ENCODE assay signal across 32 mouse cellular contexts in genomic region chr10:118302133-118302532, GRCm38 (mm10). TPM values are rescaled to one million over a fixed set of nuclear protein-coding genes. Genes with fewer than 3 reads are reported as not detected.
DNase-seq lines count a peak whose midpoint lies in the region; ATAC-seq and TF ChIP-seq lines count a peak whose summit lies in the region.
"Not testable (repeated sequence)": the region's sequence is repeated elsewhere in the genome, so short reads cannot be mapped to it uniquely, and the experiment has no call there.
"Had no signal": no experiment of that assay in that cellular context is flagged by ENCODE, and none has a peak within 500 bp of the region (broad histone marks: within the 10 kb centered on the region; RNA-seq: fewer than 3 reads in every experiment).

No protein-coding gene starts in this region.

- not testable (repeated sequence) for TF ChIP-seq RAD21 in CH12.LX (IDR thresholded peaks at IDR 0.05; ENCODE audit: low read depth, low read length)

- dilution Hi-C loops in CH12.LX (cut with MboI; ENCODE audit: extremely low pct_ligation_motif_present, extremely low pct_unique_long_range_greater_than_20kb, low sequenced_read_pairs), result not testable (repeated sequence)

- not testable (repeated sequence) for H3K36me3 ChIP-seq in CH12.LX (replicated peaks in 1 of 2; ENCODE audit: control insufficient read depth in 1 of 2, insufficient read depth in 1 of 2, low read length in 1 of 2); forebrain, embryonic 13.5 days (ENCODE audit: poor library complexity, severe bottlenecking); limb, embryonic 11.5 days (ENCODE audit: control insufficient read depth, insufficient read depth, low read length)

- H3K27ac ChIP-seq in CH12.LX (ENCODE audit: insufficient read depth, low read depth); forebrain, embryonic 13.5 days; limb, embryonic 11.5 days (replicated peaks; ENCODE audit: low read depth, low read length): not testable (repeated sequence)

- 0 out of 2 replicates have a peak, but pooled peaks have one; percentile 48 for ATAC-seq in forebrain, embryonic 13.5 days
- peak; percentile 42 to 59 for ATAC-seq in hematopoietic stem cell, adult 5-6 weeks (replicated peaks in 1 of 2; ENCODE audit: insufficient read depth in 1 of 2, low FRiP score in 2 of 2, low TSS enrichment in 1 of 2, low read depth in 1 of 2, poor library complexity in 2 of 2, severe bottlenecking in 2 of 2)
- not testable (repeated sequence) for ATAC-seq in limb, embryonic 11.5 days (ENCODE audit: insufficient number of reproducible peaks, low FRiP score, low TSS enrichment, low read depth)
- ATAC-seq in megakaryocyte, adult 5-6 weeks (ENCODE audit: poor library complexity, severe bottlenecking), result peak; percentile 60
- ATAC-seq in monocyte, adult 5-6 weeks (replicated peaks; ENCODE audit: insufficient number of reproducible peaks, low FRiP score, low TSS enrichment, poor library complexity, severe bottlenecking), result 0 out of 2 replicates have a peak, but pooled peaks have one; percentile 40

- H3K9me3 ChIP-seq in CH12.LX (replicated peaks; ENCODE audit: low read length); forebrain, embryonic 13.5 days (replicated peaks); limb, embryonic 11.5 days (ENCODE audit: control insufficient read depth, low read length): not testable (repeated sequence)

- H3K4me3 ChIP-seq in CH12.LX (replicated peaks in 1 of 3; ENCODE audit: low read depth in 2 of 3, low read length in 2 of 3, poor library complexity in 1 of 3); forebrain, embryonic 13.5 days; limb, embryonic 11.5 days (ENCODE audit: low read depth, low read length): not testable (repeated sequence)

- in situ Hi-C loops in CH12.LX (cut with MboI; ENCODE audit: low pct_ligation_motif_present, low pct_unique_long_range_greater_than_20kb, low sequenced_read_pairs), result not testable (repeated sequence)

- not testable (repeated sequence) for TF ChIP-seq CTCF in CH12.LX (conservative IDR thresholded peaks at IDR 0.05 in 1 of 2, IDR thresholded peaks at IDR 0.05 in 1 of 2; ENCODE audit: low read depth in 2 of 2, low read length in 2 of 2)

- peak; percentile 6 for DNase-seq in CD4-positive helper T cell, adult 2 months (ENCODE audit: low read depth, low spot score)
- peak; percentile 17 for DNase-seq in CH12.LX (ENCODE audit: extremely low read depth)
- peak; percentile 10 for DNase-seq in embryo, embryonic 11 days
- DNase-seq in limb, embryonic 11.5 days (ENCODE audit: low spot score), result peak; percentile 22

- WGBS in forebrain, embryonic 13.5 days, result 39% methylated on average over 2 of the region's 2 CpGs
- WGBS in limb, embryonic 11.5 days, result 44% methylated on average over 2 of the region's 2 CpGs

- H3K4me1 ChIP-seq in CH12.LX (ENCODE audit: control insufficient read depth in 1 of 2, insufficient read depth in 2 of 2); forebrain, embryonic 13.5 days; limb, embryonic 11.5 days (ENCODE audit: control insufficient read depth, insufficient read depth, low read length): not testable (repeated sequence)

- not testable (repeated sequence) for H3K4me2 ChIP-seq in CH12.LX (ENCODE audit: insufficient read depth, low read depth, poor library complexity, severe bottlenecking); forebrain, embryonic 13.5 days; limb, embryonic 11.5 days (ENCODE audit: low read depth, severe bottlenecking)

- TF ChIP-seq POLR2A in CH12.LX (IDR thresholded peaks at IDR 0.05; ENCODE audit: low read depth, low read length), result not testable (repeated sequence)

- TF ChIP-seq EP300 in CH12.LX (IDR thresholded peaks at IDR 0.05; ENCODE audit: low read length), result not testable (repeated sequence)

- H3K27me3 ChIP-seq in CH12.LX (replicated peaks); forebrain, embryonic 13.5 days; limb, embryonic 11.5 days (ENCODE audit: control insufficient read depth, insufficient read depth, low read length): not testable (repeated sequence)

- not testable (repeated sequence) for H3K79me2 ChIP-seq in CH12.LX (replicated peaks; ENCODE audit: control insufficient read depth, extremely low read depth, insufficient read depth, poor library complexity, severe bottlenecking)

- not testable (repeated sequence) for H3K9ac ChIP-seq in CH12.LX (ENCODE audit: insufficient read depth, low read depth); forebrain, embryonic 13.5 days; limb, embryonic 11.5 days (ENCODE audit: low read length)

RNA-seq across cellular contexts. Expression of gene Iltifb, which starts 7.3 kb away (rescaled TPM):
- not detected in 2 replicates for total RNA-seq in CH12.LX (2012; rRNA removed)
- total RNA-seq in CH12.LX (2014; rRNA removed), result not detected in 2 replicates
- polyA plus RNA-seq in CH12.LX (2012; ENCODE audit: insufficient read length, low read depth), result not detected in 2 replicates
- polyA plus RNA-seq in forebrain, embryonic 13.5 days (2015; fragmentation: Nextera tagmentation; extraction: Ambion mirVana), result not detected in 2 replicates
- not detected in 2 replicates for total RNA-seq in hematopoietic stem cell, adult 5-6 weeks (2017)
- not detected in 2 replicates for polyA plus RNA-seq in limb, embryonic 11.5 days (2014; fragmentation: Nextera tagmentation; extraction: Ambion mirVana)
- not detected in 2 replicates for total RNA-seq in megakaryocyte, adult 5-6 weeks (2015)
- not detected in 2 replicates for total RNA-seq in megakaryocyte, adult 5-6 weeks (2017)
- not detected in 3 replicates for total RNA-seq in monocyte, adult 5-6 weeks (2017)
- total RNA-seq: adrenal gland, adult 18-20 months; adrenal gland, postnatal 10 days; adrenal gland, postnatal 36 days; G1E; gastrocnemius, adult 18-20 months; gastrocnemius, postnatal 10 days; gastrocnemius, postnatal 36 days; heart, adult 18-20 months; heart, postnatal 10 days; heart, postnatal 36 days; hindbrain, postnatal 0 days had no signal
- polyA plus RNA-seq: embryonic facial prominence, embryonic 12.5 days; embryonic facial prominence, embryonic 15.5 days; forebrain, embryonic 12.5 days; forebrain, embryonic 16.5 days; G1E; heart, embryonic 12.5 days; heart, embryonic 15.5 days; hindbrain, embryonic 11.5 days; hindbrain, embryonic 14.5 days; intestine, embryonic 14.5 days; intestine, postnatal 0 days; Patski had no signal

RNA-seq across cellular contexts. Expression of gene Gm9040, which starts 24.6 kb away (rescaled TPM):
- not detected in 2 replicates for total RNA-seq in CH12.LX (2012; rRNA removed)
- not detected in 2 replicates for total RNA-seq in CH12.LX (2014; rRNA removed)
- not detected in 2 replicates for polyA plus RNA-seq in CH12.LX (2012; ENCODE audit: insufficient read length, low read depth)
- 0.08 TPM in 1 of 2 replicates, not detected in the other for polyA plus RNA-seq in forebrain, embryonic 13.5 days (2015; fragmentation: Nextera tagmentation; extraction: Ambion mirVana)
- total RNA-seq in hematopoietic stem cell, adult 5-6 weeks (2017), result not detected in 2 replicates
- polyA plus RNA-seq in limb, embryonic 11.5 days (2014; fragmentation: Nextera tagmentation; extraction: Ambion mirVana), result 0.09 TPM in 1 of 2 replicates, not detected in the other
- not detected in 2 replicates for total RNA-seq in megakaryocyte, adult 5-6 weeks (2015)
- total RNA-seq in megakaryocyte, adult 5-6 weeks (2017), result not detected in 2 replicates
- not detected in 3 replicates for total RNA-seq in monocyte, adult 5-6 weeks (2017)
- total RNA-seq: adrenal gland, adult 18-20 months; adrenal gland, postnatal 10 days; adrenal gland, postnatal 36 days; gastrocnemius, adult 18-20 months; gastrocnemius, postnatal 10 days; gastrocnemius, postnatal 36 days; heart, adult 18-20 months; heart, postnatal 10 days; heart, postnatal 36 days; hindbrain, postnatal 0 days had no signal
- polyA plus RNA-seq: cerebellum, adult 2 months; cortical plate, adult 2 months; embryonic facial prominence, embryonic 15.5 days; forebrain, embryonic 12.5 days; forebrain, embryonic 16.5 days; G1E; heart, embryonic 12.5 days; heart, embryonic 15.5 days; hindbrain, embryonic 11.5 days; hindbrain, postnatal 0 days; intestine, embryonic 14.5 days; intestine, postnatal 0 days had no signal

RNA-seq across cellular contexts. Expression of gene Gm9044, which starts 30.1 kb away (rescaled TPM):
- total RNA-seq in CH12.LX (2012; rRNA removed), result not detected in 2 replicates
- not detected in 2 replicates for total RNA-seq in CH12.LX (2014; rRNA removed)
- polyA plus RNA-seq in CH12.LX (2012; ENCODE audit: insufficient read length, low read depth), result not detected in 2 replicates
- polyA plus RNA-seq in forebrain, embryonic 13.5 days (2015; fragmentation: Nextera tagmentation; extraction: Ambion mirVana), result 0.08 TPM in 1 of 2 replicates, not detected in the other
- not detected in 2 replicates for total RNA-seq in hematopoietic stem cell, adult 5-6 weeks (2017)
- 0.09 TPM in 1 of 2 replicates, not detected in the other for polyA plus RNA-seq in limb, embryonic 11.5 days (2014; fragmentation: Nextera tagmentation; extraction: Ambion mirVana)
- total RNA-seq in megakaryocyte, adult 5-6 weeks (2015), result not detected in 2 replicates
- total RNA-seq in megakaryocyte, adult 5-6 weeks (2017), result not detected in 2 replicates
- not detected in 3 replicates for total RNA-seq in monocyte, adult 5-6 weeks (2017)
- total RNA-seq: adrenal gland, adult 18-20 months; adrenal gland, postnatal 10 days; adrenal gland, postnatal 36 days; gastrocnemius, adult 18-20 months; gastrocnemius, postnatal 10 days; gastrocnemius, postnatal 36 days; heart, adult 18-20 months; heart, postnatal 10 days; heart, postnatal 36 days; hindbrain, postnatal 0 days had no signal
- polyA plus RNA-seq: cerebellum, adult 2 months; cortical plate, adult 2 months; embryonic facial prominence, embryonic 15.5 days; forebrain, embryonic 12.5 days; forebrain, embryonic 16.5 days; G1E; heart, embryonic 12.5 days; heart, embryonic 15.5 days; hindbrain, embryonic 11.5 days; hindbrain, postnatal 0 days; intestine, embryonic 14.5 days; intestine, postnatal 0 days had no signal

RNA-seq across cellular contexts. Expression of gene Gm9045, which starts 35.5 kb away (rescaled TPM):
- total RNA-seq in CH12.LX (2012; rRNA removed) (0.08 and 0.13 TPM in 2 replicates), CH12.LX (2014; rRNA removed) (0.27 and 0.34 TPM in 2 replicates)
- not detected in 2 replicates for polyA plus RNA-seq in CH12.LX (2012; ENCODE audit: insufficient read length, low read depth)
- not detected in 2 replicates for polyA plus RNA-seq in forebrain, embryonic 13.5 days (2015; fragmentation: Nextera tagmentation; extraction: Ambion mirVana)
- total RNA-seq in hematopoietic stem cell, adult 5-6 weeks (2017), result not detected in 2 replicates
- polyA plus RNA-seq in limb, embryonic 11.5 days (2014; fragmentation: Nextera tagmentation; extraction: Ambion mirVana), result not detected in 2 replicates
- 0.20 and 0.23 TPM in 2 replicates for total RNA-seq in megakaryocyte, adult 5-6 weeks (2015)
- not detected in 2 replicates for total RNA-seq in megakaryocyte, adult 5-6 weeks (2017)
- total RNA-seq in monocyte, adult 5-6 weeks (2017), result not detected in 3 replicates
- total RNA-seq: adrenal gland, adult 18-20 months; adrenal gland, postnatal 10 days; adrenal gland, postnatal 36 days; gastrocnemius, adult 18-20 months; gastrocnemius, postnatal 10 days; gastrocnemius, postnatal 36 days; heart, adult 18-20 months; heart, postnatal 10 days; heart, postnatal 36 days; hindbrain, postnatal 0 days had no signal
- polyA plus RNA-seq: embryonic facial prominence, embryonic 12.5 days; embryonic facial prominence, embryonic 15.5 days; forebrain, embryonic 12.5 days; forebrain, embryonic 16.5 days; G1E; heart, embryonic 12.5 days; hindbrain, embryonic 11.5 days; hindbrain, embryonic 14.5 days; hindbrain, postnatal 0 days; intestine, embryonic 14.5 days; intestine, postnatal 0 days; Patski had no signal

RNA-seq across cellular contexts. Expression of gene Gm9046, which starts 40.9 kb away (rescaled TPM):
- total RNA-seq in CH12.LX (2012; rRNA removed), result not detected in 2 replicates
- total RNA-seq in CH12.LX (2014; rRNA removed), result not detected in 2 replicates
- polyA plus RNA-seq in CH12.LX (2012; ENCODE audit: insufficient read length, low read depth), result not detected in 2 replicates
- not detected in 2 replicates for polyA plus RNA-seq in forebrain, embryonic 13.5 days (2015; fragmentation: Nextera tagmentation; extraction: Ambion mirVana)
- not detected in 2 replicates for total RNA-seq in hematopoietic stem cell, adult 5-6 weeks (2017)
- not detected in 2 replicates for polyA plus RNA-seq in limb, embryonic 11.5 days (2014; fragmentation: Nextera tagmentation; extraction: Ambion mirVana)
- not detected in 2 replicates for total RNA-seq in megakaryocyte, adult 5-6 weeks (2015)
- not detected in 2 replicates for total RNA-seq in megakaryocyte, adult 5-6 weeks (2017)
- not detected in 3 replicates for total RNA-seq in monocyte, adult 5-6 weeks (2017)
- total RNA-seq: adrenal gland, adult 18-20 months; adrenal gland, postnatal 10 days; adrenal gland, postnatal 36 days; gastrocnemius, adult 18-20 months; gastrocnemius, postnatal 10 days; gastrocnemius, postnatal 36 days; heart, adult 18-20 months; heart, postnatal 10 days; heart, postnatal 36 days; hindbrain, postnatal 0 days had no signal
- polyA plus RNA-seq: cerebellum, adult 2 months; cortical plate, adult 2 months; embryonic facial prominence, embryonic 12.5 days; embryonic facial prominence, embryonic 15.5 days; forebrain, embryonic 12.5 days; forebrain, embryonic 16.5 days; G1E; heart, embryonic 12.5 days; heart, embryonic 15.5 days; hindbrain, embryonic 11.5 days; hindbrain, embryonic 14.5 days; hindbrain, postnatal 0 days; intestine, embryonic 14.5 days; intestine, postnatal 0 days; Patski had no signal
